Mouse (Mus musculus) small intestine, adult 2 months (tissue): ENCODE measurements at regions not wholly inside any gene's neighbourhood (a gene's known extent, or its start where the extent isn't known, plus 50 kb on each side); places are given as distances from the start of the nearest gene placed in this dataset.

Source experiments
- CTCF ChIP-seq: fragments of 200-500 bp; IDR thresholded peaks from 2 replicates; pipeline ENCODE4 v1.5.1; 2012; ENCODE audit warnings: low read depth, mild to moderate bottlenecking, control low read depth, inconsistent platforms, low read length, moderate library complexity, mixed read lengths; ENCODE audit not compliant: insufficient replicate concordance, insufficient read length; ENCODE audit errors: extremely low read depth
- POLR2A ChIP-seq: fragments of 200-500 bp; IDR thresholded peaks from 2 replicates; pipeline ENCODE4 v1.6.1; 2012; ENCODE audit warnings: low read depth, mild to moderate bottlenecking, control low read depth, inconsistent platforms, low read length, moderate library complexity

- no peak for TF ChIP-seq CTCF
- TF ChIP-seq POLR2A = no peak
These were observed 128.1 kb upstream of the Gas1 start for GRCm38 (mm10) chr13:60305028-60305810.
